Mouse (Mus musculus) layer of hippocampus, adult 9-11 months (tissue): Measurements from ENCODE around the gene Grm4.

Experiments
- DNase-seq: peaks from one replicate; pipeline ENCODE4 v3.0.0; 2022

Grm4 gene

GRCm38 (mm10) chr17:27483571-27483970 is 37.6 kb downstream of the Grm4 start:
- DNase-seq: no peak

GRCm38 (mm10) chr17:27480143-27481103 is 40.8 kb downstream of the Grm4 start:
- no peak for DNase-seq

DNA sequence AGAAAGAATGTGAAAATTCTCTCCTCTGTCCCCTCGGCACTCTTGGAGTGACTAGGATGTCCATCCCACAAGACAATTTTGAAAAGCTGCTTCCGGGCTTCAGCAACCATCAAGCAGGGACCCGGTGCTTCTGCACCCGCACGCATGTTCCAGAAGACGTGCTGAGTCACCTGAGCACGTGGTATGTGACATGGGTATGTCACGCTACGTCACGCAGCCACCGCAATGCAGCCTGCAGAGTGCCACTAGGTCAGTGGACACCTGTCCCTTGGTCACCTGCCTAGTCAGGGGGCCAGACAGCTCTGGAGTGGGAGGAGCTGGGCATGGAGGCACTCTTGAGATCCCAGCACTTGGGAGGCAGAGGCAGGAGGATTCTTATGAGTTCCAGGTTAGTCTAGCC is 45.6 kb downstream of the Grm4 start:
- no peak for DNase-seq

GRCm38 (mm10) chr17:27466620-27467019 is 54.6 kb downstream of the Grm4 start:
- no peak for DNase-seq

DNA sequence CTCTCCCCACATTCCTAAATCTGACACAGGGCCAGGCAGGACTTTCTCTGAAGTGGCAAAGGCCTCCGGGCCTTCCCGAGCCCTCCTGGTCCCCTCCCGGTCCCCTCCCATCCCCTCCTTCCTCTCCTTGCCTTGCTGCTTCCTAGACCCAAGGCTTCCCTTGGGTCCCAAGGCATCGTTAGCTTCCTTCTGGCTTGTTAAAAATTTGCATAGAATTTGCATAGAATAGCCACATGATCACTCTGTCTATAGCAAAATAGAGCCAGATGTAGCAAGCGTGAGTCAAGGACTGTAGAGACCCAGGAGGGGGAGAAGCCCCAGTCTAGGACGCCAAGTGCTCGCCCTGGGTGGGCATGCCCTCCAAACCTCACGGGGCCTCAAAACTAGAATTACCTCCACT is 55.3 kb downstream of the Grm4 start:
- no peak for DNase-seq

GRCm38 (mm10) chr17:27464327-27464962 is 56.8 kb downstream of the Grm4 start:
- DNase-seq: no peak

DNA sequence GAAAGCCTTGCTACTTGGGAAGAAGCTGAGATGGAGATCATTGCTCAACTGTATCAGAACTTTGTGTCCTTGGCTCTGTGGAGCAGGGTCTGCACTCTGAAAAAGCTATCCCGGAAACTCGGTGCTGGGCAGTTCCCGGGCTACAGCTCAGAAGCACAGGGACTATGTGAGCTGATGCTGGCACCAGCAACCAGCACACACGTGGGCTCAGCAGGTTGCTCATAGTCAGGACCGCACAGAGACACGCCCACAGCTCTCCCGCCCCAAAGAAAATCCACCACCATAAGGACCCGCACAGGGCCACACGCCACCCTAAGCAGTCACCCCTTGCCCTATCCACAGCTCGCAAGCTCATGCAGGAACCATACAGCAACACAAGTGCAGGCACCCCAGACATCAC is 61.2 kb downstream of the Grm4 start:
- no peak for DNase-seq

DNA sequence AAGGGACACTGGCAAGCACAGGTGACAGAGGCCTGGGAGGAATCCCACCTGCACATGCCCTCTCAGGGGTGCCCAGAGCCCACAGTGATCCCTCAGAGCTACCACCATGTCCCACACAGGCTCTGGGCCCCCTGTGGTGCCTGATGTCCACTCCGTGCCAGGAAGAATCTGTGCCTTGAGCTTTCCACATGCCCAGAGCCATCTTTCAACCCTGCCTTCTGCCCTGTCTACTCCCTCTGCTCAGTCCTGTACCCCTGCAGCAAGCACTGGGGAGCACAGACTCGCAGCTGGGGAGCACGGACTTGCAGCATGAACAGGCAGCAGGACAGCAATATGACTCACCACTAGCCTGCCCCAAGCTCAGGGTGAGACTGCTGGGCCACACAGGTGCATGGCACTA is 62.0 kb downstream of the Grm4 start:
- DNase-seq: no peak

DNA sequence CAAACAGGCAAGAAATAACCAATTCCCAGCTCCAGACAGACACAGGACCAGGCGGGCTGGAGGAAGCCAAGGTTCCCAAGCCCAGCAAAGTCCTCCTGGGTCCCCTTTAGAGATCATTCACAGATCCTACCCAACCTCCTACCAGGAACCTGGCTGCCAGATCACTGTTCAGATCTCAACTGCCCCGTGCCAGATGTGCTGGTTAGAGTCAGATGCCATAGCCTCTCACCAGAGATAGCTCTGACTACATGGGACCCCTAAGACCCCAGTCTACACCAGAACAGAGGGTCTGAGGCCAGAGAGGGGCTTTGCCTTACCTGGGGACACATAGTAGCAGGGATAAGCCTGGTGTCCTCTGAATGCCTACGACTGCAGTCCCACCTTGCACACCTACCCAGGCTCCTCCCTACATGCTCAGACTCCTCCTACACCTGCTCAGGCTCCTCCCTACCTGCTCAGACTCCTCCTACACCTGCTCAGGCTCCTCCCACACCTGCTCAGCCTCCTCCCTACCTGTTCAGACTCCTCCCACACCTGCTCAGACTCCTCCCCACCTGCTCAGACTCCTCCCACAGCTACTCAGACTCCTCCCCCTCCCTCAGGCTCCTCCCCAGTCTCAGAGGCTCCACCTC is 63.2 kb downstream of the Grm4 start:
- no peak for DNase-seq

GRCm38 (mm10) chr17:27457038-27457577 is 64.1 kb downstream of the Grm4 start:
- DNase-seq: no peak

- no peak for DNase-seq
These were observed 64.8 kb downstream of the Grm4 start for GRCm38 (mm10) chr17:27456364-27456763.

DNA sequence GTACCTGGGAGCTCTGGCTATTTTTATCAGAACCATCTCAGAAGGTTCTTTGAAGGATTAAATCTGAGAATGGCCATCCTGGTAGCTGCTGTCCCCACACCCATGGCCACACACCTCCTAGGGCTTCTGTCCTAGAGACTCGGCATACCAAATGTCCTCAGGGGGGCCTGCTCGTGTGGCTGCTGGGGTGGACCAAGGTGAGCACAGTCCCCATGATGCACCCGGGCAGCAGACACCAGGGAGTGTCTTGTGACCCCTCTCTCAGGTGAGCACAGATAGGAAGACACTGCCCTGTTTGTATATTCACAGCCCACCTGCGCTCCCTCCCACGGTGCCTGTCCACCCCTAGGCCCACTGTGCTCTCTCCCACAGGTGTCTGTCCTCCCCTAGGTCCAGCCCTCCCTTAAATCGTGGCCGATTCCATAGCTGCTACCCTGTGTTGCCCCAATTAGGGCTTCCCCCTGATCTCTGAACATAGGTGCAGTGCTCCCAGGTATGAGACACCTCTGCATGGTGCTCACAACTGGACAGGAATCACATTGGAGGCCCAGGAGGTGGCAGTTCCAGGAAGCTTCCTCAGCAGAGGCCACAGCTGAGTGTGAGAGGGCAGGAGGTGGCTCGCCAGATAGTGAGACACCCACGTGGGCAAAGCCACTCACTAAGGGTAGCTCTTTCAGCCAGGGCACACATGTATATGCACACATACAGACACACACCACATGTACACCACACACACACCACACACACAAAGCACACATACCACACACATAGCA is 66.0 kb downstream of the Grm4 start:
- no peak for DNase-seq

GRCm38 (mm10) chr17:27454396-27454795 is 66.8 kb downstream of the Grm4 start:
- no peak for DNase-seq

- DNase-seq: no peak
These were observed 68.2 kb downstream of the Grm4 start for GRCm38 (mm10) chr17:27453045-27453444.

- DNase-seq: no peak
These were observed 69.4 kb downstream of the Grm4 start for GRCm38 (mm10) chr17:27451787-27452186.

DNA sequence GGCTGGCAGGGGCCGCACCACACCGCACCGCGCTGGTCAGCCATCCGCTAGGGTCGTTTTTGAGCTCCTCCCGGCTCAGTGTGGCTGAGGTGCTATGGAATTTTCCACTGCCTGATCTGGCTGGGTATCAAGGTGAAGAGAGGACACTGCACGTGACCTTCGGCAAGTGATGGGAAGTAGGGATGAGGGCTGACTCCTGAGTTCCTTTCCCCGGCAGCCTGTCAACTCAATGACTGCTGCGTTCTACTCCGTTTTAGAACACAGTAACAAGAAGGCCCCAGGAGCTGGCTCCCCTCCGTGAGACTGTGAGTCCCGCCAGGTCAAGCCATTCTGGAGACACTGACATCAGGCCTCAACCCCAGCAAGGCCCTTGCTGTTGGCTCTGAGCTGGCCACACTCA is 70.0 kb downstream of the Grm4 start:
- DNase-seq: no peak

- DNase-seq: no peak
These were observed 71.4 kb downstream of the Grm4 start for GRCm38 (mm10) chr17:27449757-27450330.

DNA sequence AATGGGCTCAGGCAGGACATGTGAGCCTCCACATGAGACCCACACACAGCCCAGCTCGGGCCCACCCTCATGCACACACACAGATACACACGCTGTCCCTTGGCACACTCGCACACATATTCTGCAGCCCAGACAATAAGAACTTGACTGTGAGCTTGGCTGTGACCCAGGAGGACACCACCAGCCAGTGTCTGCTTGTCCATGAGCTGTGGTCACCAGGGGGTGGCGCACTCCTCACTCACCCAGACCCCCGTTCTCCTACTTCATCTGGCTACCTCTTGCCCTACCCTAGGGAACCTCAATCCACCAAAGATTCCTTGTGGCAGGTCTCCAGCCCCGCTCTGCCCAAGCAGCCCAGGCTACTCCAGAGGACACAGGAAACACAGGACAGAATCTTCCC is 72.5 kb downstream of the Grm4 start:
- DNase-seq: no peak

GRCm38 (mm10) chr17:27445364-27446075 is 75.7 kb downstream of the Grm4 start:
- no peak for DNase-seq

DNA sequence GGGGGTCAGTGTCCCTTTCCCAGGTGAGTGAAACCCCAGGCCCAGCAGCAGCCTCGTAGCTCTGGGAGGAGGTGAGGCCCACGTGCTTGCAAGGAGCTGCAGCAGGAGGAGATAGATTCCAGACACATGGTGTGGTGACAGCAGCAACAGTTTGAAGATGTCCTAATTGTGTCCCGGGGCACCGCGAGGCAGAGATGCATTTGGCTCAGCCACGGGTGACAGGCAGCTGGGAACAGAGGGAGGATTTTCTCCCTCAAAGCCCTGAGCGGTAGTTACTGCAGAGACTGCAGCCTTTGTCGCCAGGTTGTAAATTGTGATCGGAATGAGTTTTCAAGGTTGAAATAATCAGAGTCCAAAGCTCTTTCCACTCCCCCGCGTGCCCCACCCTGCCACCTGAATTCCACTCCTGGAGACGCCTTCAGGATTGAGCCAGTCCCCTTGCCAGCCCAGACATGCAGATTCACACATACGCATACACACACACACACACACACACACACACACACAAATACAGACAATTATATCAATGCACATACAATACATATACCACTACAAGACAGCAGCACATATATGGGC is 78.6 kb downstream of the Grm4 start:
- DNase-seq: no peak

GRCm38 (mm10) chr17:27441778-27442177 is 79.4 kb downstream of the Grm4 start:
- no peak for DNase-seq
